Mouse (Mus musculus) G1E (cell line): ENCODE measurements at regions not wholly inside any gene's neighbourhood (a gene's known extent, or its start where the extent isn't known, plus 50 kb on each side); places are given as distances from the start of the nearest gene placed in this dataset.

Experiments used
- CTCF ChIP-seq: IDR thresholded peaks from 2 replicates; pipeline ENCODE4 v1.5.1; 2012; ENCODE audit warnings: low read depth, low read length, inconsistent platforms, mixed read lengths
- GATA1 ChIP-seq: IDR thresholded peaks from 2 replicates; pipeline ENCODE4 v1.6.1; 2012; ENCODE audit warnings: borderline replicate concordance, low read length, inconsistent platforms, mixed read lengths
- POLR2AphosphoS5 ChIP-seq: IDR thresholded peaks from 2 replicates; pipeline ENCODE4 v1.6.1; 2012; ENCODE audit warnings: low read depth, low read length, inconsistent platforms; ENCODE audit not compliant: insufficient replicate concordance
- TAL1 ChIP-seq: conservative IDR thresholded peaks from 2 replicates; pipeline ENCODE4 v1.6.1; 2012; ENCODE audit warnings: low read depth, low read length, inconsistent platforms, mixed read lengths

DNA sequence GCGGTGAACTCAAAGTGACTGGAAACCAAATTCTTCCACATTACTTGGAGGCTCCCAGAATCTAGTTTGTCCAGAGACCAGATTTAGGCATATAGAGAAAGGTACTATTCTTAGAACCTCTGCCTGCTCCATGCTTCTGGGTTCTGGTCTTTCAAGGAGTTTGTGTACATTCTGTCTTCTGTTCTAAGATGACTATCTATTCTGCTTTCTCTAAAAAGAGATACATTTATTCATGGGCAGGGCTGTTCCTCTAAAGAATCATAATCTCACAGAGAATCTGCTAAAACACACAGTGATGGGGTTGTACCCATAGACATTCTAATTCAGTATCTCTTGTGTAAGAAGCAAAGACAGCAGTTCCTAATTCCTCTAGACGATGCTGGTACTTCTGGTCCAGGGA, 417.7 kb downstream of the Atp23 start:
- TF ChIP-seq TAL1, result no peak
- no peak for TF ChIP-seq CTCF
- no peak for TF ChIP-seq POLR2AphosphoS5
- no peak for TF ChIP-seq GATA1
